31 mouse cellular contexts compared by ENCODE assay signal in the genomic region with DNA sequence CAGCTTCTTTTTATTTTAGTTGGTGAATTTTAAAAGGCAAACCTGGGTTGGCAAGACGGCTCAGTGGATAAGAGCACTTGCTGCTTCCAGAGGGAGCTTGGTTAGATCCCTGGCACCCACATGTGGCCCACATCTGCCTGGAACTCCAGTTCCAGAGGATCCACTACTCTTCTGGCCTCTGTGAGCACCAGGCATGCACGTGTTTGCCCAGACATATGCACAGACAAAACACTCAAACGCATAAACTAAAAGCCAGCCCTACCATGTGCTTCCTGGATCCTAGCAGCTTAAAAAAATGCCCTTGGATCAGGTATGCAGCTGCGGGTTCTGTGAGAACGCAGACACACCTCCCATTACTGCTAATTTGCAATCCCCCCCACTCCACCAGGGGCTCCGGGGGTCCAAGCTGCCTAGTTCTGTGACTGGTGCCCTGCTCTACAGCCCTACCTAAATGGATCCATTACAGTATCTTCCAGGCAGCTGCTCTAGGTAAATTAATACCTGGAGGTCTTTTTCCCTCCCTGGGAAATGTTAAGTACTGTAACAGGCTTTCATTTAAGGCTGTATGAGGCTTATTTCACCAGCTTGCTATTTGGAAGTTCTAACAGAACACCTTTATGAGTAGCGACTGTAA.
A peak's percentile ranks its signal among the peaks of the same experiment; 100 is the strongest.
DNase-seq lines count a peak whose midpoint lies in the region; ATAC-seq and TF ChIP-seq lines count a peak whose summit lies in the region.
"Had no signal": no experiment of that assay in that cellular context is flagged by ENCODE, and none has a peak within 500 bp of the region (broad histone marks: within the 10 kb centered on the region; RNA-seq: fewer than 3 reads in every experiment).

No protein-coding gene starts in this region.

- no peak overlapping the region for H3K4me3 ChIP-seq in embryonic facial prominence, embryonic 12.5 days
- H3K4me3 ChIP-seq in embryonic facial prominence, embryonic 10.5 days = no peak overlapping the region
- no peak overlapping the region for H3K4me3 ChIP-seq in layer of hippocampus, adult 2 months
- no peak overlapping the region for H3K4me3 ChIP-seq in limb, embryonic 11.5 days (ENCODE audit: low read depth, low read length)
- H3K4me3 ChIP-seq: forebrain, embryonic 10.5 days; gastrocnemius, adult 2 months; heart, adult 2 months; hindbrain, embryonic 10.5 days; lung, embryonic 15.5 days; midbrain, embryonic 10.5 days; midbrain, embryonic 15.5 days had no signal

- H3K27me3 ChIP-seq in embryonic facial prominence, embryonic 12.5 days = no peaks in the 10 kb centered on the region
- H3K27me3 ChIP-seq in embryonic facial prominence, embryonic 10.5 days (replicated peaks; ENCODE audit: low read depth, poor library complexity, severe bottlenecking) = peaks cover 28% of the 10 kb centered on the region
- H3K27me3 ChIP-seq in limb, embryonic 11.5 days (ENCODE audit: control insufficient read depth, insufficient read depth, low read length) = no peaks in the 10 kb centered on the region
- H3K27me3 ChIP-seq: lung, embryonic 15.5 days; midbrain, embryonic 15.5 days had no signal

- H3K9me3 ChIP-seq in embryonic facial prominence, embryonic 12.5 days = no peaks in the 10 kb centered on the region
- no peaks in the 10 kb centered on the region for H3K9me3 ChIP-seq in embryonic facial prominence, embryonic 10.5 days
- no peaks in the 10 kb centered on the region for H3K9me3 ChIP-seq in limb, embryonic 11.5 days (ENCODE audit: control insufficient read depth, low read length)
- H3K9me3 ChIP-seq: forebrain, embryonic 10.5 days; hindbrain, embryonic 10.5 days; lung, embryonic 15.5 days; midbrain, embryonic 10.5 days; midbrain, embryonic 15.5 days had no signal

- 0 out of 2 replicates have a peak, but pooled peaks have one; percentile 42 for ATAC-seq in embryonic facial prominence, embryonic 12.5 days (ENCODE audit: insufficient number of reproducible peaks, insufficient read depth, low FRiP score, low TSS enrichment)
- peak; percentile 58 for ATAC-seq in limb, embryonic 11.5 days (ENCODE audit: insufficient number of reproducible peaks, low FRiP score, low TSS enrichment, low read depth)
- ATAC-seq in monocyte, adult 5-6 weeks (replicated peaks; ENCODE audit: insufficient number of reproducible peaks, low FRiP score, low TSS enrichment, poor library complexity, severe bottlenecking) = 0 out of 2 replicates have a peak, but pooled peaks have one; percentile 27
- ATAC-seq: activated CD4-positive, CD25-positive, alpha-beta regulatory T cell, adult 4 months; forebrain, embryonic 16.5 days; intestine, postnatal 0 days; midbrain, embryonic 15.5 days had no signal

- H3K4me2 ChIP-seq in embryonic facial prominence, embryonic 12.5 days (replicated peaks) = no peak overlapping the region
- H3K4me2 ChIP-seq in limb, embryonic 11.5 days (ENCODE audit: low read depth, severe bottlenecking) = no peak overlapping the region
- H3K4me2 ChIP-seq: liver, embryonic 11.5 days; lung, embryonic 15.5 days; midbrain, embryonic 15.5 days had no signal

- no peak for DNase-seq in embryonic facial prominence, embryonic 10.5 days (ENCODE audit: low spot score)
- no peak for DNase-seq in layer of hippocampus, adult 2 months (ENCODE audit: low spot score in 2 of 2)
- no peak for DNase-seq in layer of hippocampus, adult 11-12 months (ENCODE audit: low spot score)
- no peak for DNase-seq in limb, embryonic 11.5 days (ENCODE audit: low spot score)
- no peak for DNase-seq in right cerebral cortex, postnatal 14 days
- no peak for DNase-seq in layer of hippocampus, adult 18-20 months (ENCODE audit: low spot score in 2 of 2)
- DNase-seq: adrenal gland, adult 2 months; adrenal gland, postnatal 36 days; cerebellum, adult 18-20 months; cerebellum, postnatal 10 days; gastrocnemius, adult 2 months; heart, adult 2 months; heart, postnatal 14 days; kidney, postnatal 4 days; retina, postnatal 1 day; right cerebral cortex, postnatal 25 days; spleen, adult 18-20 months; thymus, adult 18-20 months; thymus, postnatal 25 days had no signal

- H3K9ac ChIP-seq in embryonic facial prominence, embryonic 12.5 days = no peak overlapping the region
- H3K9ac ChIP-seq in limb, embryonic 11.5 days (ENCODE audit: low read length) = no peak overlapping the region
- H3K9ac ChIP-seq: lung, embryonic 15.5 days; midbrain, embryonic 15.5 days had no signal

- 0 out of 2 replicates have a peak, but pooled peaks have one; percentile 9 for TF ChIP-seq CTCF in layer of hippocampus, adult 2 months (conservative IDR thresholded peaks at IDR 0.05)

- WGBS in embryonic facial prominence, embryonic 12.5 days = 35% methylated on average over 7 of the region's 7 CpGs
- 53% methylated on average over 7 of the region's 7 CpGs for WGBS in embryonic facial prominence, embryonic 10.5 days
- 30% methylated on average over 7 of the region's 7 CpGs for WGBS in limb, embryonic 11.5 days

- peaks cover 12% of the 10 kb centered on the region; the same call in 1 of the 2 replicates for H3K4me1 ChIP-seq in embryonic facial prominence, embryonic 12.5 days
- H3K4me1 ChIP-seq in embryonic facial prominence, embryonic 10.5 days = peaks cover 15% of the 10 kb centered on the region; the same call in 1 of the 2 replicates
- H3K4me1 ChIP-seq in limb, embryonic 11.5 days (ENCODE audit: control insufficient read depth, insufficient read depth, low read length) = peaks cover 11% of the 10 kb centered on the region
- H3K4me1 ChIP-seq: midbrain, embryonic 15.5 days had no signal

- H3K36me3 ChIP-seq in embryonic facial prominence, embryonic 12.5 days = no peaks in the 10 kb centered on the region
- no peaks in the 10 kb centered on the region for H3K36me3 ChIP-seq in embryonic facial prominence, embryonic 10.5 days (replicated peaks)
- H3K36me3 ChIP-seq in limb, embryonic 11.5 days (ENCODE audit: control insufficient read depth, insufficient read depth, low read length) = no peaks in the 10 kb centered on the region
- H3K36me3 ChIP-seq: forebrain, embryonic 10.5 days; lung, embryonic 15.5 days; midbrain, embryonic 15.5 days had no signal

- H3K27ac ChIP-seq in embryonic facial prominence, embryonic 12.5 days = no peak overlapping the region; the same call in 1 of the 2 replicates
- H3K27ac ChIP-seq in embryonic facial prominence, embryonic 10.5 days (replicated peaks) = no peak overlapping the region
- 0 out of 2 replicates have a peak overlapping the region, but pooled peaks have one; percentile 18 for H3K27ac ChIP-seq in layer of hippocampus, adult 2 months
- no peak overlapping the region; the same call in 1 of the 2 replicates for H3K27ac ChIP-seq in limb, embryonic 11.5 days (replicated peaks; ENCODE audit: low read depth, low read length)
- H3K27ac ChIP-seq: forebrain, embryonic 10.5 days; gastrocnemius, adult 2 months; heart, adult 2 months; hindbrain, embryonic 10.5 days; lung, embryonic 15.5 days; midbrain, embryonic 10.5 days; midbrain, embryonic 15.5 days; stomach, postnatal 0 days had no signal
